Mouse (Mus musculus): ENCODE data around the gene Arhgef15.

GRCm38 (mm10) chr11:68947542-68947993, 9.7 kb downstream of the Arhgef15 start:
- TF ChIP-seq CTCF (IDR thresholded peaks at IDR 0.05; ENCODE audit: low read depth), result no peak
- TF ChIP-seq EP300 (optimal IDR thresholded peaks at IDR 0.05), result no peak
